Mouse (Mus musculus): ENCODE measurements around the gene Cpm.

- TF ChIP-seq CTCF (IDR thresholded peaks at IDR 0.05; ENCODE audit: extremely low read depth, insufficient read depth, low read length) (no peak), POLR2A (IDR thresholded peaks at IDR 0.05; ENCODE audit: extremely low read depth, insufficient read depth, low read length) (no peak)
Observed at GRCm38 (mm10) chr10:117655460-117655859, 26.2 kb downstream of the Cpm start.
